Mouse (Mus musculus): ENCODE measurements around the gene Adam19.

Gene Adam19

DNA sequence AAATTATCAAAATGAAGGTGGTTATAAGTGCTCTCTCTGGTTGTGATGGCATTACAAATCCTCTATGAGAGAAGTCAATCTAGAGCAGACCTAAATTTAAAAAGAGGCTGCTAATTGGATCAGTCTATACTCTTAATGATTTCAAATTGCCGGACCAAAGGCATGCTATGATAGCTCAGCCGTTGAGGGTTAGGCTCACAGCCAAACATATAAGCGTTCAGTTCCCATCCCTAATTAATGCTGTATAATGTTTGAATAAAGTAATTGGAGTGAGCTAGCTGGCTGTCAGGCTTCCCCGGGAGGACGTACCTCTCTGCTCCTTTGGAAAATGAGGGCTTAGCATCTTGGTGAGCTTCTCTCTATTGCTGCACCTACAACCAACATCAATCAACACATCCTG lies 53.4 kb downstream of the Adam19 start:
- DNase-seq, result no peak

DNA sequence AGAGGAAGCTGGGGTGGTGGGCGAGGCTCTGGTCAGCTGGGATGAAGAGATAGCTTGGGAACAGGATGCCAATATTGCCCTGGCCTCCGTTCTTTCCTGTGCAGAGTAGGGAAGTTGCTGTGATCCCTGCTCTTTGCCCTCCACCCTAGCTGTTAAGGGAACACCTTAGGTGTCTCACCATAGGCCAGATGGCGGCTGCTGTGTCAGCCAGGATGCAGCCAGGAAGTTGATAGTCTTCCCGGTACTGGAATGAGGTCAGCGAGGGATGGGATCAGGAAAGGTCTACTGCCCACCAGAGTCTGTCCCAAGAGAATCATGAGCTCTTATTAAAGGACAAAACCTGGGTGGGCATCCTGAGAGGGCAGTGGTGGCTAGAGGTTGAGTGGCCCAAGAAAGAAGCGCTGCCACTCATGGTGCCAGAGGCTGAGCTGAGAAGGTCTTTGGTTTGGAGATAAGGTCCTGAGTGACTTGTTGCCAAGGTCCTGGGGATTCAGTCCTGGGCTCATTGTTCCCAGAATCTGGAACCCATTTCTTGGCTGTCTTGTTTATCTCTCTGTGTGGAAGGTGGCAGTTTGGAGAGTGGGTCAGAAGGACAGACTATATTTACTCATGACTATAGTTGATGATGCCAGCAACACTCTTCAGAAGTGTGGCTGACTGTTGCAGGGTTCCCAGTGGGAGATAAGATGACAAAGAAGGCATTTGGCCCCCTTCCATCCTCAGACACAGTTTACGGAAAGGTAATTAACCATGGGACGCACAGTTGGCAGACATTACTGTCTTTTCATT lies 54.6 kb downstream of the Adam19 start:
- peak; percentile 22 to 30 for DNase-seq

DNA sequence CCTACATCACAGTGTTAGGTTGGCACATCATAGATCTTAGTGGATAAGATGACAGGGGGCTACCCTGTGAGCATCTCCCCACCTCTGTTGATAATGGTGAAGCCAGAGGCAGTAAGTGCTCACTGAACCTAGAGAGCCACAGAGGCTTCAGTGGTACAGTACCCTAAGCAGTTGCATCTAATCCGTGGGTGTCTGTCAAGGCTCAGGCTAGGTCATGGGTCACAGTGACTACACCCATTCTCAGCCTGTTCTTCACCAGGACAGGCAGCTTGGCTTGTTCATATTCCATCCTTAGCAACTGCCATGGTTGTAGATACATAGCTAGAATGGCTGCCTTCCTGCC lies 55.1 kb downstream of the Adam19 start:
- DNase-seq, result no peak

DNA sequence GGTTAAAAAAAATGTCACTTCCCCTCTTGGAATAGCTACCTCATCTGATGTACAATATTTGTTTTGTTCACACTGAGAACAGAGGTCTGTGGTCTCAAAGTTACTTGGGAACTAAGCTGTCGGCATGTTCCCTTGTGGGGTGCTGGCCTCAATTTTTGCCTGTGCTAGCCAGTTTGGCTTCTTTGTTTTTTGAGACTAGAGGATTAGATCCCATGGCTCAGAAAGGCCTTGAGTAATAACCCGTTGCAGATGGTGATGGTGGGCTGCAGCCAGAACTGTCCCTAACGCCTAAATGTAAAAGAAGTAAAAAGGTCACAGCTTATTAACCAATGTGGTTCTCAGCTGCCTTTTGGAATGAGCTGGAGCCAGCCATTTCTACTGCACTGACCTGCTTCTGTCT lies 57.4 kb downstream of the Adam19 start:
- DNase-seq, result no peak

DNA sequence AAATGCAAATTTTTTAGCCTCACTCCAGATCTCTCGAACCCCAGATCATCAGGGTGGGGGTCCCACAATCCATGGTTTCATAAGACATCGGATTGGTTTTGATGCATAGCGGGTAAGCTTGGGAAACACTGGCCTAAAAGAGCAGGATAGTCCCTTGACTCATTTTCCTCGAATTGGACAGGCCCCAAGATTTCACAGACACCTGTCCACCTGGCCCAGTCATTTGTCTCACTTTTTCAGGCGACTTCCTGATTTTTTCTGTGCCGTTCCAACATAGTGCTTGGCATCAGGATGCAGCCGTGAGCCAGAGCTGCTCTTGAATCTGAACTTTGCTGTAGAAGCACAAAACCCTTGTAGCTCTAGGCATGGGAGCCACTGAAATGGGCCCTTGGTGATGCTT lies 58.4 kb downstream of the Adam19 start:
- DNase-seq, result peak; percentile 44 to 45

DNA sequence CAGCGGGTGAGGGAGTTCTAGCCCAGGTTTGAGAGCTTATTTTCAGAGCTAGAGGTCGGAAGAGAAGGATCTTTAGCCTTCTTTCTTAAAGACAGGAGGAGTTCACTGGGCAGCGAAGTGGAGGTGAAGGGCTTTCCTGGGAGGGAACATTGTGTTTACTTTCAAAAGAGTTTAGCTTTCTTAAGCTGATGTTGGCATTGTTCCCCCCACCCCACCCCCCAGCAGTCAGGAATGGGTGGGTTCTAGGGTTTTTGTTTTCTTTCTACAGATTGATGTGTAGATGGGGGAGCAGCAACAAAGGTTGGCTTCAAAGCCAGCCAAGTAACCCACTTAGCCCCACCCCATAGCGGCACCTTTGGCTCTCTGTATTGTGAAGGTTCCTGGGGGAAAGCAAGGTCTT lies 59.2 kb downstream of the Adam19 start:
- DNase-seq, result no peak

DNA sequence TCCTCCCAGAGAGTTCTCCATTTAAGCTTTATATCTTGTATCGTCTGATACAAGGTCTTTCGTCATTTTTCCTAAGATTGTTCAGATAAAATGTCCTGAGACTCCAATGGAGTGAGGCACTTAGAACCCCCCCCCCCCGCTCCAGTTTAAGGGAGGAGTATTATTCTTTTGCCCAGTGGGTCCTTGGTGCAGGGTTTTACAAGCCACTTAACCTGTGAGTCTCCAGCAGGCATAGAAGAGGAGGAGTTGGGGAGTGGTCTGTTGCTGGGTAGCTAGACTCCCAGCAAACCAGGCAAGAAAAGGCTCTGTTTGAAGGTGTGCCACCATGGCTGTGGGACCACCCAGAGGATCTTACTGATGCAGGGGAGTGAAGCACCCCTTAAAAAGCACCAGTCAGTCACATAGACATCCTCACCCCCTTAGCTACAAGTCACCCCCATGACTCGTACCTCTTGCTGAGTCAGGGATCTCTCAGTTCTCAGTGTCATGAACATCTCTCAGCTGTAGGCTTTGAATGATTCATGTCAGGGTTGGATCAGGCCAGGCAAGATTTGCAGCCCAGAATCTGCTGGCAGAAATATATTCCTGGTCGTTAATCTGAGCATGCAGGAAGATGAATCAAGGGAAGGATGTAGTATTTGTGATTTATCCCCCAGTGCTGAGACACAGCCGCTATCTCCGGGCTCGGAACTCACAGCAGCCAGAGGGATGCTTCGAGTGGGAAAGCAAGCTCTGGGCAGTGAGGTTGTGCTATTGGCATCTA lies 59.8 kb downstream of the Adam19 start:
- DNase-seq, result no peak

DNA sequence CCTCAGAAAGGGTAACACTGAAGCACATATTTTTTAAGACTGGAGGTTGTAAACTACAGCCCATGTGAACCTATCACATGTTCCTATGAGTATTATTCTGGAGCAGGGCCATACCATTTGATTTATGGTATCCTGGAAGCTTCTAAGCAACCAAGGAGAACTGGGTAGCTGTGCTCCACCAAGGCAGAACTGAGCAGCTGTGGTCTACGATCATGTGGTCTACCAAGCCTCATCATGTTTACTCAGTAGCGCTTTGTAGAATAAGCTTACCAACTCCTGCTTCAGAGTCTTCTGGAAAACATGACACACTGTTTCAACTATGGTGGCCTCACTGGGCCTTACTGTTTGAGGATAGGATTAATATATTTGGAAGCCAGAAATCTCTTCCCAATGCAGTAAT lies 60.7 kb downstream of the Adam19 start:
- DNase-seq, result no peak

DNA sequence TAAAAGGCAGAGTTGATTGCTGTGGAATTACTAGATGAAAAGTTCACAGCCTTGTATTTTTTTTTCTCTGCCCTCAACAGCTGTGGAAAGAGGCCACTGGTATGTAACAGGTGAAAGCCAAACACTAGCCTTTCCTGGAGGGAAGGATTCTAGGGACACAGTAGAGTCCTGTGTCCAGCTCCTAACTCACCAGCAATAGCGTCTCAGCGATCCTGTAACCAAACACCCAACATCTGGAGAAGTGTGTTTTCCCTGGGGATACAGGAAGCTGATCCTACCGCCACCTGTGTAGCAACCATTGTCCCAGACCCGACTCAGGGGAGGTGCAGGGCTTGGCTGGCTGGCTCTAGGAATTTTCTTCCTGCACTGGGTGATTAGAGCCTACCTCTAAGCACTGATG lies 63.8 kb downstream of the Adam19 start:
- DNase-seq, result no peak

DNA sequence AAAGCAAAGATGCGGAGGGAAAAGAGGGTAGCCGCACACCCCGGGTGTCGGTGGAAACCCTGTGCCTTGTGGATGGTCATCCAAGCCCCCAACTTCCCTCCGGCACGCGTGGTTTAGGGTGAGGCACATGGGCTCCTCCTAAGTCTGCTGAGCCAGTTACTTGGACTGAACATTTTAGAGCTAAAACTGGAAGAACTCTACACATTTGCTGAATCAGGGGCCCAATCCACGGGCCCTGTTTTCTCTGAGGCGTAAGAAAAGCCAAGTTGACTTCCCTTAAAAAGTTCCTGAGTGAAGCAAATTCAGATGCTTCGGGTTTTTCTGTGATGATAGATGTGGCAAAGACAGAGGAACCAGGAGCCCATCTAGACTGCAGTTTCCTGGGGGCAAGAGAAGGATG lies 64.3 kb downstream of the Adam19 start:
- no peak for DNase-seq

DNA sequence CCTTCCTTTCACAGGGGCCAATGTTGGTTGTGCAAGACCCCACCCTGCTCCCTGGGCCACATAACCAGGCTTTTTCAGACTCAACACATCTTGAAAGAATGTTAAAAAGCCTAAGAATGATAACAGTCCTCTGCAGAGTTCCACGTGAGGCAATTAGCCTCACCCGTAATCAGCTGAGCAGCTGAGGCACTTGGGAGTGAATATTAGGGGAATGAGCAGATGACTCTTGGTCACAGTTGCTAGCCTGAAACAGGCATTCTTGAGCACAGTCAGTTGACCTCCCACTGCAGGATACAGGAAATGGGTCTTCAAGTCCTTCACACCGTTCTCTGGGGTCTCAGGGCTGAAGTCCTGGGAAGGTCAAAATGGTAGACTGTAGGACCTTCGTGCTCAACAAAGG lies 65.9 kb downstream of the Adam19 start:
- no peak for DNase-seq

DNA sequence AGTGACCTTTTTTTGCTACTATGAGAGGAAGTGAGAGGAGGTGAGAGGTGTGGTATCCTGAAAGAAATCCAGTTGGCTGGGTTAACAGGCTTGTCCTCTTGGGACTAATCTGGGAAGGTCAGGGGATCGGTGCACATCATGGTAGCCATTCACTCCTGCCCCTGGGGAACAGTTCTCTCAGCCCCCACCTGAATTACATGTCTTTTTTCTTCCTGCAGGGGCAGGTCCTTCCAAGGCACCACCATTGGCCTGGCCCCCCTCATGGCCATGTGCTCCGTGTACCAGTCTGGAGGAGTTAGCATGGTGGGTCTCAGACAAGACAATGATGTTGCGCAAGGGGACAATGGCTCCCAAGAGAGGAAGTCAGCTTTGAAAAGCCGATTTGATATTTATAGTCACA lies 67.1 kb downstream of the Adam19 start:
- no peak for DNase-seq

DNA sequence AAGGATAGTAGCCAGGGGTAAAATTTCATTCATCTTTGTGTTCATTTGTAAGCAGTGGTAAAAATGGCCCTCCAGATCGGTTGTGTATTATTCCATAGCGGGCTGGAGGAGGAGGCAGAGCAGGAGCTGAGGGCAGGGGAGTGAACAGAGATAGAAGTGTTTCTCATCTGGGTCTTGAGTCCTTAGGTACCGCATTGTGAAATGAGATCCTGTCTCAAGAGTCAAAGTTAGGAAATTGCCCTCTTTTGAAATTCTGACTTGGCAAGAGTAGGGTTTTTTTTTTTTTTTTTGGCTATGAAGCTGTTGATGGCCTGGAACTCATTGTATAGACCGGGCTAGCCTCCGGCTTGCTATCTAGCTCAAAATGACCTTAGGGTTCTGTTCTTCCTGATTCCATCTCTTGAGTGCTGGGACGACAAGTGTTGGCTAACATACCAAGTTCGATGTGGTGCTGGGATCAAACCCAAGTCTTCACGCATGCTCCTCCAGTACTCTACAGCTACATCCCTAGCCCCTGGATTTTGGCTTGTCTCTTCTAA lies 67.6 kb downstream of the Adam19 start:
- no peak for DNase-seq

DNA sequence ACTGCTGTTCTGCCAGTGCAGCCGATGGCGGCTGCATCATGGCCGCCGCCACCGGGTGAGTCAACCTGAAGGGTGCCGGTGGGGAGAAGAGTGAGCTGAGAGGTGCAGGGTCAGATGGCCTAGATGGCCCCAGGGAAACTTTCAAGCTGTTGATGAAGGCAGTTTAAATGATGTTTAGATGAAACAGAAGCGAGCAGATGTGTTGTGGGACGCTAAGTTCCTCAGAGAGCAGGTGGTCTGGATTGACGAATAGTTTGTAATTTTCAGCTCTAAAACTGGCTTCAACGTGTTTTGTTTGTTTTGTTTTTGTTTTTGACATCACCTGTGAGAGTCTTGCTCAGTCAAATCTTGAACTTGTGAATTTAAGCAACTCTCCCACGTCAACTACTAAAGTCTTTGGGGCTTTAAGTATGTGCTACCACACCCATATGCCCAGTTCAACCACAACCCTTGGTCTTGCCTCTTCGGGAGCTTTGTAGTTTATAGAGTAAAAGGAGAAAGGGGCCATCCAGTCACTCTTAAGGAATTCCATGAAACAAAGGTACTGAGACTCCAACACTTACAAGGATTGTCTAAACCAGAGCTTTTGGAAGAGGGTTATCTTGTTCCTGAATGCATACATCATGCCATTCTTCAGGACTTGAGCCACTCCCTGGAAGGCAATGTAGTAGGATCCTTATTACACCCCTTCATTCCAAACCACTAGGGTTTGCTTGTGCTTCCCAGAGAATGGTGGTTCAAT lies 69.5 kb downstream of the Adam19 start:
- DNase-seq, result no peak

DNA sequence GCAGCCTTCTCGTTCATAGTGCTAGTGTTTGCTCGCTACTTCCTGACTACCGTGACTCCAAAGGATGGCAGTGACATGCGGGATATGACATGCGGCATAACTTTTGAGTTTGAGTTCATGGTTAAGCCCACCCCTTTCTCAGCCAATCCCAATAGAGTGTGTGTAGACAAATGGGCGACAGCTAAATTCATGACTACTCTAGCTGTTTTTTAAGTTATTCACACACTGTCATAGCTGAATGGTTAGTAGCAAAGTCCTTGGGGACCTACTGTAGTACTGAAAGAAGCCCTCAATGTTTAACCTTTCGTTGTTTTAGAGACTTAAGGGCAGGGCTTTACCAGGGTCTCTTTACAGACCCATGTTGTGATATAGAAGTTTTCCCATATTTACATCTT lies 70.0 kb downstream of the Adam19 start:
- DNase-seq, result no peak

DNA sequence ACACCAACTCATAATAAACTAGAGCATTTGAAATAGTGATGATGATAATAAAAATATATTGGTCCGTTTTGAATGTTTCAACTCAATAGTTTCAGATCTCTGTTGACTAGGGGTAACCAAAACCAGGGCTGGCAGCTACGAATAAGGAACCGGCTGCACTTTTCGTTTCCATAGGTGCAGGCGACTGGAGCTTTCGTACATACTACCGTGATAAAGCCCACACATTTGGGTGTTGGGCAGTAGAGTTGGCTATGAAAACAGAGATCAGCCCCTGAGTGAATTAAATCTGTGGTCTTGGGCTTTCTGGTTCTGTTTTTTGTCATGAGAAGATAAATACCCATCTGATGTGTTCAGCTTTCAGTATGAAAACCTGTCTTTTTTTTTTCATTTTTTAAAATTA lies 70.5 kb downstream of the Adam19 start:
- DNase-seq, result no peak

DNA sequence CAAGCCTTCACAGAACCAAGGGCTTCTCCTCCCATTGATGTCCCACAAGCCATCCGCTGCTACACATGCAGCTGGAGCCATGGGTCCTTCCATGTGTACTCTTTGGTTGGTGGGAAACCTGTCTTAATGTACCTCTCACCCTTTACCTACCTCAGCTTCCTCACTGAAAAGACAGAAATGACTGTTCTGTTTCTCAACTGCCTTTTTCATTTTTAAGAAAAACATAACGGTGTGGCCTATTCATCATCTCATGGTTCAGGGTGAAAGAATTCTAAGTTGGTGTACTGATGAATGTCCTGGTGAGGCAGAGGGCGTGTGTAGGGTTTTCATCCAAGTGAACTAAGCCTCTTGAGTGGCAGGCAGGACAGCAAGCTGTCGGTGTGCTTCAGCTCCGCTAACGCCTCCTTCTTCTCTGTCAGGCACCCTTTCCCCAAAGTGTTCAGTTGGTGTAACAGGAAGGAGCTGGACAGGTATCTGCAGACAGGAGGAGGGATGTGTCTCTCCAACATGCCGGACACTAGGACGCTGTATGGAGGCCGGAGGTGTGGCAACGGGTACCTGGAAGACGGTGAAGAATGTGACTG lies 71.1 kb downstream of the Adam19 start:
- DNase-seq, result no peak

DNA sequence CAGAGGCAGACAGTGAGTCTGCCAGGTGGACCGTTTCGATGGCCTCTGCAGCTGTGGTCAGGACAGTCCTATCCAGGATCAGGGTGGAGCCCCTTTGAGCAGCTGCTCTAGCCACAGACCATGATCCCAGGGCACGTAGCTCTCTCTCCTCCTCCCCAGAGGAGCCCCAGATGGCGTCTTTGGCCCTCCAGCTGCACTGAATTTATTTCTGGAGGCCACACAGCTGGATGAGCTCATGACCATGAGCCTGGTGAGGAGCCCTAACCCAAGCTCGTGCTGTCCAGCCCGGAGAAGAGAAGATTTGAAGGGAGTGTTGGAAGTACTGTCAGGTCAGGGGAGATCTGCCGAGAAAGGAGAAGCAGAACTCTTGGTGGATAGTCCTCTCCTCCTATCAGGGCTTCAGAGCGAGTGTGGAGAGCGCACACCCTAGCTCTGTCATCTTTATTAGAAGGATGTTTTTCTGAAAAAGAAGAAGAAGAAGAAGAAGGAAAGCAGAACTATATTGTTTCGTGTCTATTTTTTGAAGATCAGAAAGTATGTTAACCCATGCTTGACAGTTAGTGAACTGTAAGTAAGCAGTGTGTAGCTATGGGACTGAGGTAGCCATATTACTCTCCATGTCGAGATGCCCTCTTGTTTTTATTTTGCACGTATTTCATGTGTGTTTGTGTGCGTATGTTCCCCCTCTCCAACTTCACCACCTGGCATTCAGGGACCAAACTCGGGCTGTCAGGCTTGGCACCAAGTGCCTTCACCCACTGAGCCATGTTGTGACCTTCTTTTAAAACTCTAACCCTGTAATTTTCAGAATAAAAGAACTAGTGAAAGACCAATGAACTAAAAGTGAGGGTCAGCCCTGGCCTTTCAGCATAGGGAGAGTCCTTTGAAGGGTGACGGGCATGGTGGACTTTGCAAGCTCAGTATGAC lies 72.1 kb downstream of the Adam19 start:
- no peak for DNase-seq

DNA sequence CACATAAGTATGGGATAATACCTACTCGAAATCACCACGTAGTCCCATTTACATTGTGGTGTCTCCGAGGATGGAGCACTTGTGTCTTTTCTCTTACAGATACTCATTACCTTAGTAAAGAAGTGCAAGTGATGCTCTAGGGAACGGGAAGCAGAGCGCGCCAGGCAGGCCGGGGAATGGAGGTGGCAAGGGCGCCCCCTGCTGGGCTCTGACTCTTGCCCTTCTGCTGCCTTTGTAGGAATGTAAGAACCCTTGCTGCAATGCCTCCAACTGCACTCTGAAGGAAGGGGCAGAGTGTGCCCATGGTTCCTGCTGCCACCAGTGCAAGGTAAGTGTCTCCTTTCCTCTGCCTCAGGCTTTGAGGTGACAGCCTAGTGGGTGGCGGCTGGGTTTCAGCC lies 72.8 kb downstream of the Adam19 start:
- peak; percentile 56 to 74 for DNase-seq

DNA sequence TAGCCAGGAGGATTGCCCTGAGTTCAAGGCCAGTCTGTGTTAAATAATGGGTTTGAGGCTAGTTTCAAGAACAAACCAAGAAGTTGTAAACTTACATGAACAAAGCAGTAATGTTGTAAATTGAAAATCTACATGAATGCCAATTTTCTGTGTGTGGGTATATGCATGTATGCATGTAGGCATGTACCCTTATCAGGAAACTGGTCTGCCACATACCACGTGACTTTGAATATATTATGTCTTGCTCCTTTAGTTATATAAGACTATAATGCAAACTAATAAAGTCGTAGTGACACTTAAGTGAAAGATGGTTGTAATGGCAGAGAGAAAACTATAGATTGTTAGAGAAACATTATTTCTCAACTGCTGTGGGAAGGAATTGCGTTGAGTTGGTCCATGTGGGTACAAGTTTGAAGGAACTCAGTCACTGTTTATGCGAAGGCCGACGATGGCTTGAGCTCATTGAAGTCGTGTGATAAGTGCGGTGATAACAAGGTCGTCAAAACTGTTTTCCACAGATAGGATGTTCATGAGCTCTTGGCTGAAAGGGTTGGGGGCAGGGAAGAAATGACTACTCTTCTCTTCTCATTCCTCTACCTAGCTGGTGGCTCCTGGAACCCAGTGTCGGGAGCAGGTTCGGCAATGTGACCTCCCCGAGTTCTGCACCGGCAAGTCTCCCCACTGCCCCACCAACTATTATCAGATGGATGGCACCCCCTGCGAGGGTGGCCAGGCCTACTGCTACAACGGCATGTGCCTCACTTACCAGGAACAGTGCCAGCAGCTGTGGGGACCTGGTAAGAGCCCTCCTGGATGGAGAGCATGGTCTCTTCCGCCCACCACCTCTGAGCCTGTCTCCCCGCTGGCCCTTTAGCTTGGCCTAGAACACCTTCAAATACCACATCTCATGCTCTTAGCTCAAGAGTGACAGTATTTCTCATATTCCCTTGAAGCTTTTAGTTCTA lies 75.5 kb downstream of the Adam19 start:
- DNase-seq, result no peak

DNA sequence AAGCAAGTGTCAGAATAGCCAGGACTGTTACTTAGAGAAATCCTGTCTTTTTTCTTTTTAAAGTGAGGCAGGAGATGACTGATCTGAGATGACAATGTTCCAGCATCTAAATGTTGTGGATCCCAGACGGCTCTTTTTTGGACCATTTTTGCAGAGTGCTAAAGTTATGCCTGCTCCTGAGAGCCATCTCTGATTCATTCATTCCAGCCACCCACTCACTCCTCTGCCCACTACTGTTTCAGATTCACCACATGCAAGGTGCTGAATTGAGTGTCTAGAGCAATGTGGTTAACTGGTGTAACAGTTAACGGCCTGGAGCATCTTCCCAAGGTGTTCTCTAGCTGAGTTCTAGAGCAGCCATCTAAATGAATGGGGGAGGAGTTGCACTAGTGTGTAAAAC lies 79.1 kb downstream of the Adam19 start:
- no peak for DNase-seq
